Mouse (Mus musculus) midbrain, embryonic 12.5 days (tissue): ENCODE results near the gene Rnf121. TPM values are rescaled to one million over a fixed set of nuclear protein-coding genes. Genes with fewer than 3 reads are reported as not detected.
A peak's percentile ranks its signal among the peaks of the same experiment; 100 is the strongest.

Source experiments
- ATAC-seq: fragments of 200-750 bp; cut with Nextera tagmentation; 2 replicates; pipeline ENCODE4 v1.8.0; 2017; ENCODE audit warnings: low read depth, moderate TSS enrichment, moderate library complexity; ENCODE audit not compliant: low FRiP score
- H3K27ac ChIP-seq: fragments of 300-500 bp; sonication (generic); replicated peaks from 2 replicates; pipeline ENCODE4 v1.5.1; 2016; ENCODE audit warnings: mild to moderate bottlenecking
- H3K27me3 ChIP-seq: fragments of 300-500 bp; sonication (generic); 2 replicates; pipeline ENCODE4 v1.6.1; 2016; ENCODE audit warnings: mild to moderate bottlenecking
- H3K36me3 ChIP-seq: fragments of 300-500 bp; sonication (generic); 2 replicates; pipeline ENCODE4 v1.6.1; 2016
- H3K4me1 ChIP-seq: fragments of 300-500 bp; sonication (generic); 2 replicates; pipeline ENCODE4 v1.6.1; 2016
- H3K4me2 ChIP-seq: fragments of 300-500 bp; sonication (generic); replicated peaks from 2 replicates; pipeline ENCODE4 v1.6.1; 2016; ENCODE audit warnings: mild to moderate bottlenecking, moderate library complexity
- H3K4me3 ChIP-seq: fragments of 300-500 bp; sonication (generic); 2 replicates; pipeline ENCODE4 v1.5.1; 2016; ENCODE audit warnings: mild to moderate bottlenecking
- H3K9ac ChIP-seq: fragments of 300-500 bp; sonication (generic); replicated peaks from 2 replicates; pipeline ENCODE4 v1.6.1; 2016; ENCODE audit warnings: mild to moderate bottlenecking, moderate library complexity
- H3K9me3 ChIP-seq: fragments of 300-500 bp; sonication (generic); 2 replicates; pipeline ENCODE4 v1.6.1; 2016; ENCODE audit warnings: mild to moderate bottlenecking
- WGBS: fragments of 180-500 bp; shearing (Covaris S2); methylation state at CpG from one replicate; pipeline ENCODE4 v1.1.7; 2016; 5-methylcytosine and 5-hydroxymethylcytosine counted together
- polyA plus RNA-seq: library from polyadenylated mRNA; unstranded; fragments of >200 nt; fragmentation: Nextera tagmentation; extraction: Ambion mirVana; gene quantifications from 2 replicates; pipeline ENCODE4 v1.2.1, GENCODE M21; 2016

Gene Rnf121
- polyA plus RNA-seq, 1 experiment from 2014 or later = 29.0 TPM

DNA sequence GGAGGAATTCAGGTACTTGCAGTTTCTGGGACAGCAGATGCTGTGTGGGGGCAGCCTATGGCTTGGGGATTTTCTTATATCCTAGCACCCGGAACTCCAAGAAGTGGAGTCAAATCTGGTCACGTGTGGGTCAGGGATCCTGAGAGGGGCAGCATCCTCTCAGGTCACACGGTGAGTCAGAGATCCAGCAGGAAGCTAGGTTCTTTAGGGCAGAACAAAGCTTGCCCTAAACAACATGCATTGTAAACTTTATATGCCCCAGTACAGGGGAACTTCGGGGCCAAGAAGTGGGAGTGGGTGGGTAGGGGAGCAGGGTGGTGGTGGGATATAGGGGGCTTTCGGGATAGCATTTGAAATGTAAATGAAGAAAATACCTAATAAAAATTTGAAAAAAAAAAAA lies 35.6 kb upstream of the Rnf121 start:
- Histone ChIP-seq H3K4me1 (peaks cover 20% of the 10 kb centered on the region), H3K4me3 (no peak overlapping the region), H3K9me3 (no peaks in the 10 kb centered on the region), H3K27me3 (0 out of 2 replicates have a peak, but pooled peaks cover 17% of the 10 kb centered on the region), H3K27ac (no peak overlapping the region), H3K9ac (no peak overlapping the region), H3K4me2 (no peak overlapping the region), H3K36me3 (no peaks in the 10 kb centered on the region)
- no peak for ATAC-seq
- WGBS = 64% methylated on average over 5 of the region's 5 CpGs

DNA sequence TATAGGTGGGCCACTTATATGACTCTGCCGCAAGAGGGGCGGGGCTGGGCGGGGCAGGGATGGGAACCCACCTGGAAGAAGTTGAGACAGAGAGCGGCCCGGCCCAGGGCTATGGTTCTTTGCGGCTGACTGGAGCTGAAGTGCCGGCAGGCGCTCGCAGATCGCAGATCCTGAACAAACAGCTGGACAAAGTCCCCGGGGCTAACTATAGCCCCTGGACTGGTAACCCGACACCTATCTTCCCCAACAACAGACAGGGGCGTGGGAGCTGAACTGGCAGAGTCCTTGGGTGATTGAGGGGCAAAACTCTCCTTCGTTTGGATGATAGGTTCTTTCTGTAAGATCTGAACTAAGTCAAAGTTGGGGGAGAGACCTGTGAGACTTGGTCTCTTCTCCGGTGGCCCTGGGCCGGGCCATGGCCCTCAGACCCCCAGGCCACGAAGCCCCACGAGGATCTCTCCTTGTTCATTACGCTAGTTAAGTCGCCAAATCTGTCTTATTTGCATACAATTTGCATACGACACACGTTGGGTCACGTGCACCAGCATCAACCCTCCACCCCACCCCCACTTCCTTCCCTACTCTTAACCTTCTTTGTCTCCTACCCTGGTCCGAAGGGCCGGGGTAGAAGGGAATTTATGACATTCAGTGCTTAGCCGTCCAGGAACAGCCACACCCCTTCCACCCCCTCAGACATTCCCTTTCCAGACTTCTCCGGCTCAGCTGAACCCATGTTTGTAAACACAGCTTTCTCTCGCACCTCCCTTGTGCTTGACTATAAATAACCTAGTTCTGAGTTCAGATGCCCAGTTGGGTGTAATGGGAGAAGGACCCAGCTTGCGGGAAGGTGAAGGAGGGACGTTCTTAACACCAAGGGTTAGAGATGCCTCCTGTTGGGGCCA lies 34.7 kb upstream of the Rnf121 start:
- Histone ChIP-seq H3K36me3 (no peaks in the 10 kb centered on the region), H3K9ac (no peak overlapping the region), H3K27ac (no peak overlapping the region), H3K4me2 (peak overlapping the region; percentile 43), H3K27me3 (0 out of 2 replicates have a peak, but pooled peaks cover 17% of the 10 kb centered on the region), H3K4me3 (peak overlapping the region; percentile 22; the same call in 1 of the 2 replicates), H3K4me1 (peaks cover 20% of the 10 kb centered on the region), H3K9me3 (no peaks in the 10 kb centered on the region)
- WGBS = 5% methylated on average over 30 of the region's 30 CpGs
- peak; percentile 66 for ATAC-seq

DNA sequence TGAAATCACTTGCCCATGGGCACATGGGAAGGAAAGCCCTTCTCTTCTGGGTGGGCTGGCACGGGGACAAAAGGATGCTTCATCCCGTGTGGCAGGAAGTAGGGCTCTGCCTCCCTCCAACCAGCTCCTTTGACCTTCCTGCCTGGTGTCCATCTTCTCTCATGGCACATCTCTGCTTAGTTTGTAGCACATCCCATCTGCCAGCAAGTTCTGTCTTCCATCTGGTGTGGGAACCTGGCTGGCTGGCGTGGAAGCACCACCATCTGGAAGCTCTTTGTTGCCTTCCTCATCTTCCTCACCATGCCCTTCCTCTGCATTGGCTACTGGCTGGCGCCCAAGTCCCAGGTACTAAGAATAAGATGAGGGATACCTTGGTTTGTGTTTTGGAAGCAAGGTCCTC lies 22.1 kb upstream of the Rnf121 start:
- H3K4me2 ChIP-seq = no peak overlapping the region
- no peak overlapping the region for H3K4me3 ChIP-seq
- WGBS = 93% methylated on average over 4 of the region's 4 CpGs
- H3K9me3 ChIP-seq = no peaks in the 10 kb centered on the region
- H3K9ac ChIP-seq = no peak overlapping the region
- H3K36me3 ChIP-seq = peaks cover 44% of the 10 kb centered on the region
- ATAC-seq = no peak
- no peak overlapping the region for H3K27ac ChIP-seq
- H3K27me3 ChIP-seq = no peaks in the 10 kb centered on the region
- H3K4me1 ChIP-seq = no peaks in the 10 kb centered on the region

DNA sequence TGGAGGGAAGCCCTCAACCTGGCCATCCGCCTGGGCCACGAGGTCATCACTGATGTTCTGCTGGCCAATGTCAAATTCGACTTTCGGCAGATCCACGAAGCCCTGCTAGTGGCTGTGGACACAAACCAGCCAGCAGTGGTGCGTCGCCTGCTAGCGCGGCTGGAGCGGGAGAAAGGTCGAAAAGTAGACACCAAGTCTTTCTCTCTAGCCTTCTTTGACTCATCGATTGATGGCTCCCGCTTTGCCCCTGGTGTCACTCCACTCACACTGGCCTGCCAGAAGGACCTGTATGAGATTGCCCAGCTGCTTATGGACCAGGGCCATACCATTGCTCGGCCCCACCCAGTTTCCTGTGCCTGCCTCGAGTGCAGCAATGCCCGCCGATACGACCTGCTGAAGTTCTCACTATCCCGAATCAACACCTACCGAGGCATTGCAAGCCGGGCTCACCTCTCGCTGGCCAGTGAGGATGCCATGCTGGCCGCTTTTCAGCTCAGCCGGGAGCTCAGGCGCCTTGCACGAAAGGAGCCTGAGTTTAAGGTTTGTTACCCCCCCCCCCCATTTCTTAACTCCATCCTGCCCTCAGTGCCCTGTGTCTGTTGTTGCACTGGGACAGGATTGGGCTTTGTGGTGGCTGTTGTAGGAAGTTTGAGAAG lies 18.9 kb upstream of the Rnf121 start:
- Histone ChIP-seq H3K27me3 (no peaks in the 10 kb centered on the region), H3K9ac (no peak overlapping the region), H3K4me1 (no peaks in the 10 kb centered on the region), H3K9me3 (no peaks in the 10 kb centered on the region), H3K4me2 (no peak overlapping the region), H3K4me3 (no peak overlapping the region), H3K27ac (no peak overlapping the region), H3K36me3 (peaks cover 65% of the 10 kb centered on the region)
- no peak for ATAC-seq
- WGBS = 93% methylated on average over 26 of the region's 26 CpGs

DNA sequence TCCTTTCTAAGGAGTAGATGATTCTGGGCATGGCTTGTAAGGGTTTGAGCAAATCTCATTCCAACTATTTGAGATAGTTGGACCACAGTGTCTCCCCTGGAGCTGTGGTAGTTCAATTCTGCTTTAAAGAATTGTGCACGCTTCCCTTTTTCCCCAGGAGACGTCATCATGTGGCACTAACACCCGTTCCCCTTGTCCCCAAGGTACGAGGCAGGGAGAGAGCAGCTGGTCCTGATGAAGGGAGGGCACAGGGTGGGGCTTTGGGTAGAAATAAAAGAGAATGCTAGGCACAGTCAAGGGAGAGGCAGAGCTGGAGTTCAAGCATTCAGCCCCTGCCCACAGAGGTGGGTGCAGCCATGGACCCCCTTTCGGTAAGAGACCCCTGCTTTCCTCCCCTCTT lies 17.5 kb upstream of the Rnf121 start, which contains the start of gene Trpc2:
TSS of gene Trpc2 (plus strand) at position 301 of the 400 bp plus-strand sequence.
- H3K9me3 ChIP-seq = no peaks in the 10 kb centered on the region
- WGBS = 86% methylated on average over 5 of the region's 5 CpGs
- no peaks in the 10 kb centered on the region for H3K4me1 ChIP-seq
- H3K36me3 ChIP-seq = peaks cover 71% of the 10 kb centered on the region
- no peaks in the 10 kb centered on the region for H3K27me3 ChIP-seq
- ATAC-seq = no peak
- no peak within 1 kb of the TSS for H3K9ac ChIP-seq
- no peak within 1 kb of the TSS for H3K27ac ChIP-seq
- H3K4me3 ChIP-seq = no peak within 1 kb of the TSS
- no peak within 1 kb of the TSS for H3K4me2 ChIP-seq

DNA sequence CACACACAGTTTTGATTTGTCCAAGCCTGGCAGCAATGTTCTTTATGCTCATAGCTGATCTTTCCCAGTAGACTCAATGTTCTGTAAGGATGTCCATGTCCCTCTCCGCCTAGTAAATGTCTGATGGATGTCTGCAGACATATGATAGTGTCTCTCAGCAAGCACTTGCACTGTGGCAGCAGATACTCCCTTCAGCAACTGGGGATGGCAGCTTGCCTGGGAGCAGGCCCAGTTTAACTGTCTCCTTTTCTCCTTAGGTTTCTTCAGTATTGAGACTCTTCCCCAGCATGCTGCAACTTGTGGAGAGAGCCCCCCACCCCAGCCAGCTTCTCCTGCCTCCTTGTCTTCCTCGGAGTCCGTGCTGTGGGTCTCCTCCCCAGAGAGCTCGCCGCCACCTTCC lies 16.5 kb upstream of the Rnf121 start:
- Histone ChIP-seq H3K27me3 (no peaks in the 10 kb centered on the region), H3K27ac (no peak overlapping the region), H3K9me3 (no peaks in the 10 kb centered on the region), H3K36me3 (peaks cover 81% of the 10 kb centered on the region), H3K4me3 (no peak overlapping the region), H3K9ac (no peak overlapping the region), H3K4me2 (no peak overlapping the region), H3K4me1 (no peaks in the 10 kb centered on the region)
- 92% methylated on average over 5 of the region's 5 CpGs for WGBS
- ATAC-seq = no peak

DNA sequence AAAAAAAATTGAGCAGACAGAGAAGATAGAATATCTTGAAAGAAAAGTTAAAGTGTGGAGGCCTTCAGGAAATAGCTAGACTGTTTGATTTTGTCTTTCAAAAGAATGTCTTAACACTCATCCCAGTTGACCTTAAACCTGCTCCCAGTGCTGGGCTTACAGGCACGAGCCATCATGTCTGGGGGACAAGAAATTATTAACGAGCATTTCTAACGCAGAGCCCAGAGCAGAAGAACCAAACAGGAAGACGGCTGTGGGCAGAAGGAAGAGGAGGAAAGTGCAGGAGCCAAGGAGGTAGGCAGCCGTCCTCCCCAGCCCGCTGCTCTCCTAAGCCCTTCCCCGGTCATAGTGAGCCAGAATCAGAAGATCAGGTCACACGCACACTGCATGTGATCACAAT lies 15.0 kb upstream of the Rnf121 start:
- H3K27ac ChIP-seq = no peak overlapping the region
- no peaks in the 10 kb centered on the region for H3K4me1 ChIP-seq
- H3K36me3 ChIP-seq = peaks cover 83% of the 10 kb centered on the region
- H3K9me3 ChIP-seq = no peaks in the 10 kb centered on the region
- no peak overlapping the region for H3K9ac ChIP-seq
- H3K4me2 ChIP-seq = no peak overlapping the region
- no peak overlapping the region for H3K4me3 ChIP-seq
- 96% methylated on average over 8 of the region's 8 CpGs for WGBS
- no peak for ATAC-seq
- H3K27me3 ChIP-seq = no peaks in the 10 kb centered on the region

DNA sequence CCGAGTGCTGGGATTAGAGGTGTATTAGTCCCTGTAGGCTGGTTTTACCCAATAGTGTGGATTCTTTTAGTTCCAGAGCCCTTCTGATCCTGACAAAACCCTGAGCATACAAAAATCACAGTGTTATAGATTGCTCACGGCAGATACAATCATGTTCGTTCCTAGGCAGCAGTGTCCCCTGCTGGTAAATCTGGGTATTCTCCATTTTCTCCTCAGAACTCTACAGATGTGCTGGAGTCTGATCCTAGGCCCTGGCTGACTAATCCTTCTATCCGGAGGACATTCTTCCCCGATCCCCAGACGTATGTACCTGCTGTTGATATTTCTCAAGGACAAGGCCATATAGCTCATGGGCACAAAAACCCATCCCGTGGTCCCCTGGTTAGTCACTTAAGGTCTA lies 13.2 kb upstream of the Rnf121 start:
- Histone ChIP-seq H3K27me3 (no peaks in the 10 kb centered on the region), H3K36me3 (peaks cover 83% of the 10 kb centered on the region), H3K4me1 (no peaks in the 10 kb centered on the region), H3K4me2 (no peak overlapping the region), H3K9me3 (no peaks in the 10 kb centered on the region), H3K4me3 (no peak overlapping the region), H3K27ac (no peak overlapping the region), H3K9ac (no peak overlapping the region)
- 80% methylated on average over 7 of the region's 7 CpGs for WGBS
- ATAC-seq = no peak

DNA sequence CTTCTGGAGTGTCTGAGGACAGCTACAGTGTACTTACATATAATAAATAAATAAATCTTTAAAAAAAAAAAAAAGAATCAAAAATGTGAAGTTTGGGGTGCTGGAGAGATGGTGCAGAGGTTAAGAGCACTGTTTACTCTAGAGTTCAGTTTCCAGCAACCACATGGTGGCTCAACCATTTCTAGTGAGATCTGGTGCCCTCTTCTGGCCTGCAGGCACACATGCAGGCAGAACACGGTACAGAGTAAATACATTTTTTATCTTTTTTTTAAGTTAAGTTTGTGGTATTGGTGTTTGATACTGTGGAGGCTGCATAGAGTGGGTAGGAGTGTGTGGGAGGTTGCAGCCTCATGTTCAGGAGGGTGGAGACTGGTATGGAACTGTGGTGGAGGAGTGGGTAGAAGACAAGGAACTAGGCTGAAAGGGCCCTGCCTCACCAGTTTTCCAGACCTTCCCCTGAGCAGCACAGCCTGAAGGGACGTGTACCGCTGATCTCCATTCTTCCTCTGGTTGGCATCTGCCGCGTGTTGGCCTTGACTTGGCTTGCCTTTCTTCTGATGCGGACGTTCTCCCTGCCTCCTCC lies 11.5 kb upstream of the Rnf121 start:
- Histone ChIP-seq H3K36me3 (peaks cover 81% of the 10 kb centered on the region), H3K27me3 (no peaks in the 10 kb centered on the region), H3K4me3 (no peak overlapping the region), H3K4me1 (no peaks in the 10 kb centered on the region), H3K9ac (no peak overlapping the region), H3K9me3 (no peaks in the 10 kb centered on the region), H3K4me2 (no peak overlapping the region), H3K27ac (no peak overlapping the region)
- WGBS = 79% methylated on average over 7 of the region's 7 CpGs
- no peak for ATAC-seq

DNA sequence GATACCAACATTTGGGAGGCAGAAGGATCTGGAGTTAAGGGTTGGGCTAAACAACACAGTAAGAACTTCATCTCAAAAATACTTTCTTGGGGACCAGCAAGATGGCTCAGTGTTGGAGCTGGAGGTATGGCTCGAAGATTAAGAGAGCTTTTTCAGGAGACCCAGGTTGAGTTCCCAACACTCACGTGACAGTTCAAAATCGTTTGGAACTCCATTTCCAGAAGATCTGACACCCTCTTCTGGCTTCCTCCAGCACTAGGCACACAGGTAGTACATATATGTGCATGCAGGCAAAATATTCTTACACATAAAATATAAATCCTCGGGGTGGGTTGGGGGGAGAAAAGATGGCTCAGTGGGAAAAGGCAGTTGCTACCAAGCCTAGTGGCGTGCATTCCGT lies 1.1 kb upstream of the Rnf121 start:
- Histone ChIP-seq H3K4me1 (peaks cover 22% of the 10 kb centered on the region), H3K27me3 (no peaks in the 10 kb centered on the region), H3K9me3 (no peaks in the 10 kb centered on the region), H3K4me2 (peak overlapping the region; percentile 72), H3K4me3 (peak overlapping the region; percentile 66), H3K27ac (no peak overlapping the region), H3K36me3 (no peaks in the 10 kb centered on the region; the same call in 1 of the 2 replicates), H3K9ac (peak overlapping the region; percentile 67; the same call in 1 of the 2 replicates)
- no peak for ATAC-seq
- 83% methylated on average over 6 of the region's 6 CpGs for WGBS

DNA sequence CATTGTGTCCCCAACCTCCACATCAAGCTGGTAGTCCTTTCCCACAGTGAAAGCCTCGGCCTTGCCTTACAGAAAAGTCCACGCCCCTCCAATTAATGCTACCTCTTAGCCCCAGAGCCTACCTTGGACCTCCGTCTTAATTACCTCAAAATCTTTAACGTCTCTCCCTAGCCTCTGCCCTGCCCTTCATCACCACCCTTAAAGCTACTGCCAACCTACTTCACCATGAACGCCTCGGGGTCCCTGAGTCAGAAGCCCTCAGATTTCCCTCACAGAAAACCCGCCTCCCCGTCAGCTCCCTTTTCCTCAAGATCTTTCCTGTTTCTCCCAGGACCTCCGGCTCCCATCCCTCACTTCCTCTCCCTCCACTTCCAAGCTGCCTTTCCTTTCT lies 619 bp downstream of the Rnf121 start:
- H3K36me3 ChIP-seq = no peaks in the 10 kb centered on the region
- H3K27me3 ChIP-seq = no peaks in the 10 kb centered on the region
- peak overlapping the region; percentile 67 for H3K9ac ChIP-seq
- WGBS = 0% methylated on average over 9 of the region's 9 CpGs
- ATAC-seq = peak; percentile 39
- H3K4me3 ChIP-seq = peak overlapping the region; percentile 66
- H3K4me2 ChIP-seq = peak overlapping the region; percentile 72
- peaks cover 22% of the 10 kb centered on the region for H3K4me1 ChIP-seq
- no peaks in the 10 kb centered on the region for H3K9me3 ChIP-seq
- peak overlapping the region; percentile 77 for H3K27ac ChIP-seq

DNA sequence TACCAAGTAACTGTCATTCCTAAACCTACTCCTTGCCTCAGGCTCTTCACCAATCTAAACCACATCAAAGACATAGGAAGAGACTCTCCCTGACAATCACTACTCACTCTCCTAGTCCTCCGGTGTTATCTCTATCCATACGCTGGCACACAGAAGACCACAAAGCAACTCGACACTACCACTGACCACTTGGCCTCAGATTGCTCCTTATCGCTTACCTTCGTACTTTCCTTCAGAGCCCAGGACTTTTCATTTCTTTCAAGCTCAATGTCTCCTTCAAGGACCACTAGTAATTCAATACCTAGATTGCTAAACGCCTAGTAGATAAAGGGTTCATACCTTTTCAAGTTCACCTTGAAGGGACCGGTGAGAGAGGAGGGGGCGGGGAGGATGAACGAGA lies 1.4 kb downstream of the Rnf121 start:
- Histone ChIP-seq H3K27ac (no peak overlapping the region), H3K4me2 (peak overlapping the region; percentile 72), H3K27me3 (no peaks in the 10 kb centered on the region), H3K4me3 (peak overlapping the region; percentile 66), H3K9ac (peak overlapping the region; percentile 67), H3K9me3 (no peaks in the 10 kb centered on the region), H3K4me1 (peaks cover 22% of the 10 kb centered on the region), H3K36me3 (peaks cover 5% of the 10 kb centered on the region)
- WGBS = 93% methylated on average over 9 of the region's 9 CpGs
- ATAC-seq = no peak
